Mouse (Mus musculus) thymus, postnatal 10 days (tissue): ENCODE measurements around the gene Prkab2.

Source experiments
- DNase-seq, 2 experiments: peaks; one replicate each; pipeline ENCODE4 v3.0.0; 2021; ENCODE audit warnings: low spot score in 2 of 2

The Prkab2 gene

GRCm38 (mm10) chr3:97649469-97649868 is 8.5 kb upstream of the Prkab2 start:
- no peak for DNase-seq

GRCm38 (mm10) chr3:97651604-97652003 is 6.4 kb upstream of the Prkab2 start:
- no peak for DNase-seq

- no peak for DNase-seq
Observed at GRCm38 (mm10) chr3:97653781-97654180, 4.2 kb upstream of the Prkab2 start.

GRCm38 (mm10) chr3:97654901-97655300 is 3.1 kb upstream of the Prkab2 start:
- peak; percentile 10 to 39 for DNase-seq

GRCm38 (mm10) chr3:97658426-97659193 is 617 bp downstream of the Prkab2 start:
- peak in 1 of 2 experiments; percentile 64 for DNase-seq

- no peak for DNase-seq
Observed at GRCm38 (mm10) chr3:97659746-97660145, 1.8 kb downstream of the Prkab2 start.

GRCm38 (mm10) chr3:97661206-97661605 is 3.2 kb downstream of the Prkab2 start:
- DNase-seq = no peak

- DNase-seq = no peak
Observed at GRCm38 (mm10) chr3:97665525-97665924, 7.5 kb downstream of the Prkab2 start.

- no peak for DNase-seq
Observed at GRCm38 (mm10) chr3:97666154-97666553, 8.2 kb downstream of the Prkab2 start.

- no peak for DNase-seq
Observed at GRCm38 (mm10) chr3:97667093-97667675, 9.2 kb downstream of the Prkab2 start.

GRCm38 (mm10) chr3:97674644-97675110 is 16.7 kb downstream of the Prkab2 start, which contains the start of gene Gm17651:
TSS of gene Gm17651 (minus strand) at chr3:97674694.
- DNase-seq = no peak

GRCm38 (mm10) chr3:97676126-97676525 is 18.1 kb downstream of the Prkab2 start:
- no peak for DNase-seq

GRCm38 (mm10) chr3:97678416-97678815 is 20.4 kb downstream of the Prkab2 start:
- DNase-seq = no peak

GRCm38 (mm10) chr3:97680631-97681320 is 22.8 kb downstream of the Prkab2 start:
- peak; percentile 77 to 91 for DNase-seq

- DNase-seq = peak; percentile 44 to 60
Observed at GRCm38 (mm10) chr3:97681321-97682158, 23.5 kb downstream of the Prkab2 start.

GRCm38 (mm10) chr3:97682159-97682502 is 24.1 kb downstream of the Prkab2 start:
- DNase-seq = no peak

GRCm38 (mm10) chr3:97682576-97682975 is 24.6 kb downstream of the Prkab2 start:
- DNase-seq = no peak

GRCm38 (mm10) chr3:97683560-97684195 is 25.7 kb downstream of the Prkab2 start:
- no peak for DNase-seq

GRCm38 (mm10) chr3:97686372-97687117 is 28.6 kb downstream of the Prkab2 start:
- no peak for DNase-seq

- no peak for DNase-seq
Observed at GRCm38 (mm10) chr3:97689289-97689688, 31.3 kb downstream of the Prkab2 start.

- no peak for DNase-seq
Observed at GRCm38 (mm10) chr3:97690590-97690989, 32.6 kb downstream of the Prkab2 start.
